Mouse (Mus musculus) CH12.LX (cell line): Measurements from ENCODE around the gene Gm10778. TPM values are rescaled to one million over a fixed set of nuclear protein-coding genes. Genes with fewer than 3 reads are reported as not detected.
"Not testable (repeated sequence)": the region's sequence is repeated elsewhere in the genome, so short reads cannot be mapped to it uniquely, and the experiment has no call there.

Experiments
- DNase-seq: peaks from one replicate; pipeline ENCODE4 v3.0.0-alpha.2; 2013; ENCODE audit errors: extremely low read depth
- H3K27ac ChIP-seq: 2 replicates; pipeline ENCODE4 v1.5.1; 2012; ENCODE audit warnings: low read depth, mild to moderate bottlenecking, control low read depth, moderate library complexity; ENCODE audit not compliant: insufficient read depth
- H3K27me3 ChIP-seq: replicated peaks from 2 replicates; pipeline ENCODE3; 2012; ENCODE audit warnings: inconsistent platforms
- H3K36me3 ChIP-seq, 2 experiments: replicated peaks in 1 of 2; 2 replicates each; pipeline versions ENCODE3 to v1.6.1; 2012; ENCODE audit warnings: inconsistent platforms in 1 of 2, low read length in 1 of 2, mild to moderate bottlenecking in 1 of 2, mixed read lengths in 1 of 2, moderate library complexity in 1 of 2; ENCODE audit not compliant: control insufficient read depth in 1 of 2, insufficient read depth in 1 of 2
- H3K4me1 ChIP-seq, 2 experiments: 2 replicates each; pipeline ENCODE4 v1.6.1; 2012; ENCODE audit warnings: inconsistent platforms in 1 of 2, moderate library complexity in 1 of 2; ENCODE audit not compliant: insufficient read depth in 2 of 2, control insufficient read depth in 1 of 2
- H3K4me2 ChIP-seq: 2 replicates; pipeline ENCODE4 v1.6.1; 2012; ENCODE audit warnings: low read depth, mild to moderate bottlenecking, control low read depth; ENCODE audit not compliant: poor library complexity, insufficient read depth, severe bottlenecking
- H3K4me3 ChIP-seq, 3 experiments: fragments of 150-350 bp in 1 of 3; sonication (generic) in 1 of 3; replicated peaks in 1 of 3; 2 replicates each; pipeline versions ENCODE3 to v1.5.1; 2011 to 2012; ENCODE audit warnings: low read depth in 2 of 3, low read length in 2 of 3, mild to moderate bottlenecking in 2 of 3, moderate library complexity in 2 of 3, control low read depth in 1 of 3, improper control_type of control experiment in 1 of 3, inconsistent platforms in 1 of 3, mixed read lengths in 1 of 3; ENCODE audit not compliant: poor library complexity in 1 of 3
- H3K79me2 ChIP-seq: replicated peaks from 2 replicates; pipeline ENCODE4 v1.6.1; 2012; ENCODE audit warnings: mild to moderate bottlenecking, moderate library complexity; ENCODE audit not compliant: control insufficient read depth, poor library complexity, insufficient read depth, severe bottlenecking; ENCODE audit errors: extremely low read depth
- H3K9ac ChIP-seq: 2 replicates; pipeline ENCODE4 v1.6.1; 2012; ENCODE audit warnings: low read depth, mild to moderate bottlenecking, control low read depth, moderate library complexity; ENCODE audit not compliant: insufficient read depth
- H3K9me3 ChIP-seq: replicated peaks from 2 replicates; pipeline ENCODE3; 2012; ENCODE audit warnings: low read length, inconsistent platforms, mixed read lengths
- CHD1 ChIP-seq: IDR thresholded peaks from 2 replicates; pipeline ENCODE4 v1.6.1; 2012; ENCODE audit warnings: low read depth, low read length, improper control_type of control experiment, inconsistent platforms
- CHD2 ChIP-seq: IDR thresholded peaks from 2 replicates; pipeline ENCODE4 v1.6.1; 2011; ENCODE audit warnings: low read length, improper control_type of control experiment
- EP300 ChIP-seq: IDR thresholded peaks from 2 replicates; pipeline ENCODE4 v1.6.1; 2011; ENCODE audit warnings: low read length, improper control_type of control experiment
- JUND ChIP-seq: conservative IDR thresholded peaks from 2 replicates; pipeline ENCODE4 v1.6.1; 2011; ENCODE audit warnings: low read depth, low read length, improper control_type of control experiment
- RCOR1 ChIP-seq: conservative IDR thresholded peaks from 2 replicates; pipeline ENCODE4 v1.6.1; 2012; ENCODE audit warnings: low read depth, mild to moderate bottlenecking, inconsistent platforms, low read length, improper control_type of control experiment
- TCF12 ChIP-seq: IDR thresholded peaks from 2 replicates; pipeline ENCODE4 v1.6.1; 2014; ENCODE audit warnings: low read depth, mild to moderate bottlenecking, inconsistent platforms, low read length, improper control_type of control experiment
- UBTF ChIP-seq: IDR thresholded peaks from 2 replicates; pipeline ENCODE4 v1.6.1; 2012; ENCODE audit warnings: low read depth, mild to moderate bottlenecking, inconsistent platforms, low read length, improper control_type of control experiment, moderate library complexity
- dilution Hi-C: fragments of 300-500 bp; cut with MboI; formaldehyde crosslinking; loops from 2 replicates; pipeline ENCODE4 v1.14.3; 2020; ENCODE audit warnings: low sequenced_read_pairs; ENCODE audit not compliant: extremely low pct_unique_long_range_greater_than_20kb, extremely low pct_ligation_motif_present
- in situ Hi-C: fragments of 300-500 bp; cut with MboI; formaldehyde crosslinking; loops from 3 replicates; pipeline ENCODE4 v1.14.3; 2019; ENCODE audit warnings: low sequenced_read_pairs, low pct_ligation_motif_present, low pct_unique_long_range_greater_than_20kb, mixed read lengths
- polyA plus RNA-seq: library from polyadenylated mRNA; unstranded; fragments of >175 nt; gene quantifications from 2 replicates; pipeline ENCODE4 v1.2.1, GENCODE M21; 2012; ENCODE audit warnings: low read depth; ENCODE audit not compliant: insufficient read length
- total RNA-seq, 2 experiments: library from RNA; depleted of rRNA; stranded (reverse); fragments of 300-350 nt in 1 of 2; fragments of >200 nt in 1 of 2; gene quantifications; 2 replicates each; pipeline ENCODE4 v1.2.3; 2012 to 2014

Gene Gm10778
- total and polyA plus RNA-seq, 3 experiments = 2.8 to 7.1 (median 3.2) TPM

GRCm38 (mm10) chr10:81638101-81638500 is 10.8 kb upstream of the Gm10778 start:
- H3K9me3 ChIP-seq = no peaks in the 10 kb centered on the region
- in situ Hi-C loops = no loop called here
- no peak overlapping the region for H3K9ac ChIP-seq
- dilution Hi-C loops = no loop called here
- no peaks in the 10 kb centered on the region for H3K79me2 ChIP-seq
- no peak overlapping the region for H3K4me2 ChIP-seq
- DNase-seq = no peak
- H3K4me3 ChIP-seq = no peak overlapping the region
- no peak overlapping the region for H3K27ac ChIP-seq
- peaks cover 13 to 21% of the 10 kb centered on the region in 2 experiments for H3K4me1 ChIP-seq
- H3K36me3 ChIP-seq = no peaks in the 10 kb centered on the region
- H3K27me3 ChIP-seq = peaks cover 62% of the 10 kb centered on the region
- TF ChIP-seq CHD2 = no peak
- no peak for TF ChIP-seq EP300
- no peak for TF ChIP-seq TCF12

GRCm38 (mm10) chr10:81640825-81641224 is 8.0 kb upstream of the Gm10778 start:
- H3K9ac ChIP-seq, H3K4me2 ChIP-seq, H3K79me2 ChIP-seq, H3K36me3 ChIP-seq, dilution Hi-C loops, H3K4me3 ChIP-seq, in situ Hi-C loops, H3K27ac ChIP-seq, DNase-seq, H3K9me3 ChIP-seq: not testable (repeated sequence)
- Histone ChIP-seq H3K4me1 (peaks cover 17% of the 10 kb centered on the region in 2 experiments), H3K27me3 (peaks cover 46% of the 10 kb centered on the region)

- Histone ChIP-seq H3K27me3 (peaks cover 40% of the 10 kb centered on the region), H3K4me1 (peaks cover 17% of the 10 kb centered on the region in 2 experiments), H3K4me2 (no peak overlapping the region), H3K9ac (no peak overlapping the region), H3K79me2 (no peaks in the 10 kb centered on the region), H3K4me3 (no peak overlapping the region), H3K9me3 (no peaks in the 10 kb centered on the region), H3K27ac (no peak overlapping the region), H3K36me3 (no peaks in the 10 kb centered on the region)
- in situ Hi-C loops (no loop called here), dilution Hi-C loops (no loop called here)
- TF ChIP-seq RCOR1 (no peak), CHD1 (no peak), UBTF (no peak), JUND (no peak)
- no peak for DNase-seq
Measured at GRCm38 (mm10) chr10:81641566-81641965, 7.3 kb upstream of the Gm10778 start.
